ENCODE assay signal across 21 mouse cellular contexts in genomic region chr3:89624001-89624400, GRCm38 (mm10).
A peak's percentile ranks its signal among the peaks of the same experiment; 100 is the strongest.
DNase-seq lines count a peak whose midpoint lies in the region; ATAC-seq and TF ChIP-seq lines count a peak whose summit lies in the region.
"Had no signal": no experiment of that assay in that cellular context is flagged by ENCODE, and none has a peak within 500 bp of the region (broad histone marks: within the 10 kb centered on the region; RNA-seq: fewer than 3 reads in every experiment).

No protein-coding gene starts in this region.

- TF ChIP-seq CTCF in forebrain, postnatal 0 days (IDR thresholded peaks at IDR 0.05; ENCODE audit: low read depth): no peak

- H3K9me3 ChIP-seq in forebrain, embryonic 10.5 days: no peaks in the 10 kb centered on the region
- no peaks in the 10 kb centered on the region for H3K9me3 ChIP-seq in forebrain, postnatal 0 days (ENCODE audit: low read length)
- no peaks in the 10 kb centered on the region for H3K9me3 ChIP-seq in forebrain, embryonic 13.5 days (replicated peaks)
- no peaks in the 10 kb centered on the region for H3K9me3 ChIP-seq in limb, embryonic 13.5 days
- H3K9me3 ChIP-seq: embryonic facial prominence, embryonic 13.5 days; liver, embryonic 15.5 days; neural tube, embryonic 12.5 days had no signal

- 60% methylated on average over 6 of the region's 6 CpGs for WGBS in forebrain, embryonic 10.5 days
- 52% methylated on average over 6 of the region's 6 CpGs for WGBS in forebrain, postnatal 0 days
- WGBS in forebrain, embryonic 13.5 days: 53% methylated on average over 6 of the region's 6 CpGs
- 56% methylated on average over 6 of the region's 6 CpGs for WGBS in limb, embryonic 13.5 days

- no peak overlapping the region for H3K4me2 ChIP-seq in forebrain, postnatal 0 days (ENCODE audit: low read depth)
- no peak overlapping the region for H3K4me2 ChIP-seq in forebrain, embryonic 13.5 days
- H3K4me2 ChIP-seq in limb, embryonic 13.5 days (replicated peaks): no peak overlapping the region
- H3K4me2 ChIP-seq: embryonic facial prominence, embryonic 13.5 days; liver, embryonic 15.5 days; neural tube, embryonic 12.5 days had no signal

- peaks cover 65% of the 10 kb centered on the region for H3K4me1 ChIP-seq in forebrain, embryonic 10.5 days
- H3K4me1 ChIP-seq in forebrain, postnatal 0 days (ENCODE audit: insufficient read depth): peaks cover 7% of the 10 kb centered on the region; the same call in 1 of the 2 replicates
- H3K4me1 ChIP-seq in forebrain, embryonic 13.5 days: peaks cover 56% of the 10 kb centered on the region
- H3K4me1 ChIP-seq in limb, embryonic 13.5 days: peaks cover 41% of the 10 kb centered on the region
- H3K4me1 ChIP-seq: liver, embryonic 15.5 days had no signal

- H3K27ac ChIP-seq in forebrain, embryonic 10.5 days: peak overlapping the region; percentile 26
- H3K27ac ChIP-seq in forebrain, postnatal 0 days (ENCODE audit: low read depth, low read length): no peak overlapping the region
- H3K27ac ChIP-seq in forebrain, embryonic 13.5 days: peak overlapping the region; percentile 82; the same call in 1 of the 2 replicates
- peak overlapping the region; percentile 22; the same call in 1 of the 2 replicates for H3K27ac ChIP-seq in limb, embryonic 13.5 days
- H3K27ac ChIP-seq: embryonic facial prominence, embryonic 13.5 days; liver, embryonic 15.5 days; neural tube, embryonic 12.5 days; stomach, postnatal 0 days had no signal

- no peak for DNase-seq in forebrain, embryonic 10.5 days (ENCODE audit: extremely low spot score, low spot score)
- DNase-seq in forebrain, postnatal 0 days: no peak
- peak; percentile 16 for DNase-seq in Muller cell, postnatal 12 days (ENCODE audit: inconsistent ontology term)
- DNase-seq in gastrocnemius, postnatal 10 days: no peak
- DNase-seq in cerebellum, adult 9-11 months: no peak
- DNase-seq: B cell, adult 2 months; cerebellum, adult 2 months; heart, adult 18-20 months; kidney, adult 2 months; kidney, postnatal 36 days; layer of hippocampus, adult 9-11 months; thymus, postnatal 14 days had no signal

- no peak for ATAC-seq in forebrain, postnatal 0 days
- ATAC-seq in forebrain, embryonic 13.5 days: no peak
- no peak for ATAC-seq in limb, embryonic 13.5 days (ENCODE audit: low FRiP score, low read depth)
- ATAC-seq in granulocyte monocyte progenitor cell, adult 5-6 weeks (replicated peaks; ENCODE audit: poor library complexity, severe bottlenecking): no peak
- ATAC-seq: lung, postnatal 0 days; Patski had no signal

- peaks cover 6% of the 10 kb centered on the region; the same call in 1 of the 2 replicates for H3K27me3 ChIP-seq in forebrain, embryonic 10.5 days (ENCODE audit: poor library complexity, severe bottlenecking)
- H3K27me3 ChIP-seq in forebrain, postnatal 0 days (ENCODE audit: insufficient read depth, low read length): no peaks in the 10 kb centered on the region
- no peaks in the 10 kb centered on the region for H3K27me3 ChIP-seq in forebrain, embryonic 13.5 days
- no peaks in the 10 kb centered on the region for H3K27me3 ChIP-seq in limb, embryonic 13.5 days
- H3K27me3 ChIP-seq: embryonic facial prominence, embryonic 13.5 days; neural tube, embryonic 12.5 days had no signal

- no peak overlapping the region for H3K4me3 ChIP-seq in forebrain, embryonic 10.5 days
- H3K4me3 ChIP-seq in forebrain, postnatal 0 days (ENCODE audit: low read depth, low read length): no peak overlapping the region
- no peak overlapping the region for H3K4me3 ChIP-seq in forebrain, embryonic 13.5 days
- no peak overlapping the region for H3K4me3 ChIP-seq in limb, embryonic 13.5 days
- H3K4me3 ChIP-seq: embryonic facial prominence, embryonic 13.5 days; liver, embryonic 15.5 days; neural tube, embryonic 12.5 days had no signal

- no peak overlapping the region for H3K9ac ChIP-seq in forebrain, postnatal 0 days
- H3K9ac ChIP-seq in forebrain, embryonic 13.5 days: no peak overlapping the region
- no peak overlapping the region for H3K9ac ChIP-seq in limb, embryonic 13.5 days
- H3K9ac ChIP-seq: embryonic facial prominence, embryonic 13.5 days; liver, embryonic 15.5 days; neural tube, embryonic 12.5 days had no signal

- H3K36me3 ChIP-seq in forebrain, embryonic 10.5 days (replicated peaks): no peaks in the 10 kb centered on the region
- no peaks in the 10 kb centered on the region for H3K36me3 ChIP-seq in forebrain, postnatal 0 days (ENCODE audit: insufficient read depth)
- H3K36me3 ChIP-seq in forebrain, embryonic 13.5 days (ENCODE audit: poor library complexity, severe bottlenecking): no peaks in the 10 kb centered on the region
- no peaks in the 10 kb centered on the region for H3K36me3 ChIP-seq in limb, embryonic 13.5 days
- H3K36me3 ChIP-seq: embryonic facial prominence, embryonic 13.5 days; liver, embryonic 15.5 days; neural tube, embryonic 12.5 days had no signal
